Mouse (Mus musculus) kidney, postnatal 0 days (tissue): ENCODE measurements around the gene Mroh8. TPM values are rescaled to one million over a fixed set of nuclear protein-coding genes. Genes with fewer than 3 reads are reported as not detected.
A peak's percentile ranks its signal among the peaks of the same experiment; 100 is the strongest.

Experiments
- ATAC-seq: fragments of 200-750 bp; cut with Nextera tagmentation; replicated peaks from 2 replicates; pipeline ENCODE4 v1.8.0; 2017; ENCODE audit warnings: low read depth, moderate number of reproducible peaks, moderate TSS enrichment, moderate library complexity; ENCODE audit not compliant: low FRiP score
- DNase-seq: peaks from one replicate; pipeline ENCODE4 v3.0.0-alpha.2; 2016; ENCODE audit warnings: low spot score
- H3K27ac ChIP-seq: fragments of 300-500 bp; sonication (generic); 2 replicates; pipeline ENCODE4 v1.5.1; 2014; ENCODE audit warnings: mild to moderate bottlenecking
- H3K27me3 ChIP-seq: fragments of 300-500 bp; sonication (generic); 2 replicates; pipeline ENCODE4 v1.6.1; 2014; ENCODE audit warnings: low read length, mixed read lengths; ENCODE audit not compliant: insufficient read depth
- H3K36me3 ChIP-seq: fragments of 300-500 bp; sonication (generic); 2 replicates; pipeline ENCODE4 v1.6.1; 2014; ENCODE audit warnings: low read length, mixed read lengths; ENCODE audit not compliant: insufficient read depth
- H3K4me1 ChIP-seq: fragments of 300-500 bp; sonication (generic); replicated peaks from 2 replicates; pipeline ENCODE4 v1.6.1; 2014; ENCODE audit warnings: antibody characterized with exemption, low read length, mixed read lengths; ENCODE audit not compliant: insufficient read depth
- H3K4me2 ChIP-seq: fragments of 300-500 bp; sonication (generic); 2 replicates; pipeline ENCODE4 v1.6.1; 2014; ENCODE audit warnings: mild to moderate bottlenecking, low read length, moderate library complexity, mixed read lengths
- H3K4me3 ChIP-seq: fragments of 300-500 bp; sonication (generic); replicated peaks from 2 replicates; pipeline ENCODE4 v1.5.1; 2014; ENCODE audit warnings: low read depth, low read length
- H3K9ac ChIP-seq: fragments of 300-500 bp; sonication (generic); 2 replicates; pipeline ENCODE4 v1.6.1; 2014; ENCODE audit warnings: low read depth, low read length
- H3K9me3 ChIP-seq: fragments of 300-500 bp; sonication (generic); replicated peaks from 2 replicates; pipeline ENCODE4 v1.6.1; 2016; ENCODE audit warnings: low read length, inconsistent platforms, mixed read lengths
- CTCF ChIP-seq: IDR thresholded peaks from 2 replicates; pipeline ENCODE4 v1.5.1; 2016; ENCODE audit warnings: antibody characterized with exemption, low read depth, mild to moderate bottlenecking, moderate library complexity
- WGBS: fragments of 180-500 bp; shearing (Covaris S2); extraction: QIAGEN DNeasy Blood & Tissue Kit; methylation state at CpG from one replicate; pipeline ENCODE4 v1.1.7; 2014; 5-methylcytosine and 5-hydroxymethylcytosine counted together
- polyA plus RNA-seq: library from polyadenylated mRNA; unstranded; fragments of >200 nt; fragmentation: Nextera tagmentation; extraction: Ambion mirVana; gene quantifications from 2 replicates; pipeline ENCODE4 v1.2.1, GENCODE M21; 2015

The Mroh8 gene
- polyA plus RNA-seq, 1 experiment from 2014 or later: 0.29 TPM

DNA sequence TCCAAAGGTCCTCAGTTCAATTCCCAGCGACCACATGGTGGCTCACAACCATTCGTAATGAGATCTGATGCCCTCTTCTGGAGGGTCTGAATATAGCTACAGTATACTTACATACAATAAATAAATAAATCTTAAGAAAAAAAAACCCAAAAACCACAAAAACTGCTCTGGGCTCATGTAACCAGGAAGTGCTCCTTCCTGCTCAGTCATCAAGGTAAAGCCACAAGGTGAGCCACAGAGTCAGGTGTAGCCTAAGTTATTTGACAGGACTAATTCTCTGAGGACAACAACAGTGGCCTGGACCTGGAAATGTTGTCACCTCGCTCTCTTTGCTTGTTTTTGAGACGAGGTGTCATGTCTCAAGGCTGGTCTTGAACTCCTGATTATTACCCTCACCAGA is 88.7 kb downstream of the Mroh8 start:
- Histone ChIP-seq H3K4me3 (no peak overlapping the region), H3K36me3 (peaks cover 55% of the 10 kb centered on the region), H3K4me1 (no peaks in the 10 kb centered on the region), H3K9me3 (no peaks in the 10 kb centered on the region), H3K4me2 (no peak overlapping the region), H3K27ac (no peak overlapping the region), H3K9ac (no peak overlapping the region), H3K27me3 (no peaks in the 10 kb centered on the region)
- 100% methylated on average over 4 of the region's 4 CpGs for WGBS
- ATAC-seq: no peak
- no peak for DNase-seq
- TF ChIP-seq CTCF: no peak

DNA sequence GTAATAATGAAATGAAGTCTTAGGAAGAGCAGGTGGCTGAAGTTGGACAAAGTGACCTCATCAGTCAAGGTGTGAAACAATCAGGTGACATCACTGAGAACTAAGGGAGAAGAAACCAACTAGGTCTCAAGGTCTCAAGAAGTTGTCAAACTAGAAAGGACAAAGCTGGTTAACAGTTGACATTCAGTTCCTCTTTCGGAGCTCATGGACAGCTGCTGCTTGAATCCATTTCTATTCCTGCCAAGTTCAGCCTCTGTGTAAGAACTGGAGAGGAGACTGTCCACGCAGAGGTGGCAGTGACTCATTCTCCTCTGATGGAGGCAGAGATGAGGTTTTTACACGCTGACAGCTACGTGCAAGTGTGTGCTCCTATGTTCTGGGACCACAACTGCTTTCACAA is 92.1 kb downstream of the Mroh8 start:
- WGBS: 88% methylated on average over 4 of the region's 4 CpGs
- Histone ChIP-seq H3K4me2 (no peak overlapping the region), H3K27me3 (no peaks in the 10 kb centered on the region), H3K36me3 (peaks cover 37% of the 10 kb centered on the region), H3K9me3 (no peaks in the 10 kb centered on the region), H3K9ac (no peak overlapping the region), H3K4me1 (no peaks in the 10 kb centered on the region), H3K27ac (no peak overlapping the region), H3K4me3 (no peak overlapping the region)
- no peak for TF ChIP-seq CTCF
- DNase-seq: no peak
- ATAC-seq: no peak

GRCm38 (mm10) chr2:157186504-157186903 is 92.8 kb downstream of the Mroh8 start:
- TF ChIP-seq CTCF: no peak
- Histone ChIP-seq H3K4me2 (no peak overlapping the region), H3K27me3 (no peaks in the 10 kb centered on the region), H3K9me3 (no peaks in the 10 kb centered on the region), H3K4me1 (no peaks in the 10 kb centered on the region), H3K9ac (no peak overlapping the region), H3K27ac (no peak overlapping the region), H3K36me3 (peaks cover 32% of the 10 kb centered on the region), H3K4me3 (no peak overlapping the region)
- no peak for ATAC-seq
- DNase-seq: no peak
- 42% methylated on average over 5 of the region's 5 CpGs for WGBS

- Histone ChIP-seq H3K4me2 (no peak overlapping the region), H3K4me1 (no peaks in the 10 kb centered on the region), H3K9ac (no peak overlapping the region), H3K27me3 (no peaks in the 10 kb centered on the region), H3K9me3 (no peaks in the 10 kb centered on the region), H3K36me3 (peaks cover 28% of the 10 kb centered on the region), H3K27ac (no peak overlapping the region), H3K4me3 (no peak overlapping the region)
- ATAC-seq (no peak), DNase-seq (no peak)
- TF ChIP-seq CTCF: no peak
- 93% methylated on average over 13 of the region's 13 CpGs for WGBS
Observed at GRCm38 (mm10) chr2:157185022-157185660, 94.2 kb downstream of the Mroh8 start.

DNA sequence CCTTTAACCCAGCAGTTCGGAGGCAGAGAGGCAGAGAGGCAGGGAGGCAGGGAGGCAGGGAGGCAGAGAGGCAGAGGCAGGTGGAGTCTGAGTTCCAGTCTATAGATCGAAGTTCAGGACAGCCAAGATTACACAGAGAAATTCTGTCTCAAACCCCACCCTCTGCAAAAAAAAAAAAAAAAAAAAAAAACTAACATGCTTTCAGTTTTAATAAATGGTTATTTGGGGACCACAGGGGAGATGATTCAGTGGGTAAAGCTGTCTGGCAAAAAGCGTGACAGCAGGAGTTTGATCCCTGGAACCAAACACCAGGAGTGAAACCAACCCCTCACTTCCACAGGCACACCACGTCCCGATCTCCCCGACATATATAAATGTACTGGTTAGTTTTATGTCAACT is 101.2 kb downstream of the Mroh8 start:
- H3K9ac ChIP-seq: no peak overlapping the region
- H3K4me1 ChIP-seq: no peaks in the 10 kb centered on the region
- WGBS: 78% methylated on average over 6 of the region's 6 CpGs
- no peak overlapping the region for H3K4me3 ChIP-seq
- no peak for TF ChIP-seq CTCF
- H3K27me3 ChIP-seq: no peaks in the 10 kb centered on the region
- ATAC-seq (no peak), DNase-seq (no peak)
- no peak overlapping the region for H3K4me2 ChIP-seq
- H3K27ac ChIP-seq: no peak overlapping the region
- peaks cover 24% of the 10 kb centered on the region for H3K36me3 ChIP-seq
- no peaks in the 10 kb centered on the region for H3K9me3 ChIP-seq

DNA sequence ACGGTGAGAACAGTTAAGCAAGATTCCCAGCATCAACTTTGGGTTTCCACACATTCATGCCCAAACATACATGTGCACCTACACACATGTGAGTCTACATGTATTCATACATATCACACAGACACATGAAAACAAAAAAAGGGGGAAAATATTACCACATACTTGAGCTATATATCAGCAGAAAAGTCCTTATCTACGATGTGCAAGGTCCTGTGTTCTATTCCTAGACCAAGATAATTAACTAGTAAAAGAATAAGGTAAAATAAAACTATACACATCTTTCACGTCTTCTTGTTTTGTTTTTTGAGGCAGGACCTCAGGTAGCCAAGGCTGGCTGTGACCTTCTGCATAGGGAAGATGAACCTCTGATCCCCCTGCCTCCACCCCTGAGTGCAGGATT is 103.1 kb downstream of the Mroh8 start:
- no peak overlapping the region for H3K27ac ChIP-seq
- H3K4me1 ChIP-seq: no peaks in the 10 kb centered on the region
- no peak for ATAC-seq
- no peaks in the 10 kb centered on the region for H3K9me3 ChIP-seq
- H3K9ac ChIP-seq: no peak overlapping the region
- TF ChIP-seq CTCF: no peak
- no peaks in the 10 kb centered on the region for H3K27me3 ChIP-seq
- no peak for DNase-seq
- H3K4me3 ChIP-seq: no peak overlapping the region
- H3K36me3 ChIP-seq: peaks cover 29% of the 10 kb centered on the region
- WGBS: 97% methylated on average over 3 of the region's 3 CpGs
- no peak overlapping the region for H3K4me2 ChIP-seq

DNA sequence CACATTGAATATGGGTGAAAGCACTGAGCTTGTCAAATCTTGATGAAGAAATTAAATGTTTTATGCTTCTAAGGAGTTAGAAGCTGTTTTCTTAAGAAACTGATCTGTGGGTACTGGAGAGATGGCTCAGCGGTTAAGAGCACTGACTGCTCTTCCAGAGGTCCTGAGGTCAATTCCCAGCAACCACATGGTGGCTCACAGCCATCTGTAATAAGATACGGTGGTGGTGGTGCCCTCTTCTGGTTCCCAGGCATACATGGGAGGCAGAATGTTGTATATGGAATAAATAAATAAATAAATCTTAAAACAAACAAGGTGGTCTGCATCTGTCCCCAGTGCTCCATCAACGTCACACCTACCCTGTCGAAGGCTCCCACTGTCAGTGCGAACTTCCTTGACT is 104.9 kb downstream of the Mroh8 start:
- H3K4me2 ChIP-seq: no peak overlapping the region
- ATAC-seq (no peak), DNase-seq (peak; percentile 12)
- H3K4me3 ChIP-seq: no peak overlapping the region
- peaks cover 29% of the 10 kb centered on the region for H3K36me3 ChIP-seq
- H3K27me3 ChIP-seq: no peaks in the 10 kb centered on the region
- no peak overlapping the region for H3K27ac ChIP-seq
- no peaks in the 10 kb centered on the region for H3K9me3 ChIP-seq
- 59% methylated on average over 5 of the region's 5 CpGs for WGBS
- peak; percentile 43 for TF ChIP-seq CTCF
- H3K9ac ChIP-seq: no peak overlapping the region
- H3K4me1 ChIP-seq: no peaks in the 10 kb centered on the region
